Comparison of ENCODE assay signal across 29 mouse cellular contexts in genomic region chr19:30115606-30116005, GRCm38 (mm10). TPM values are rescaled to one million over a fixed set of nuclear protein-coding genes. Genes with fewer than 3 reads are reported as not detected.
DNase-seq lines count a peak whose midpoint lies in the region; ATAC-seq and TF ChIP-seq lines count a peak whose summit lies in the region.
"Had no signal": no experiment of that assay in that cellular context is flagged by ENCODE, and none has a peak within 500 bp of the region (broad histone marks: within the 10 kb centered on the region; RNA-seq: fewer than 3 reads in every experiment).

No protein-coding gene starts in this region.

- H3K27ac ChIP-seq in midbrain, embryonic 13.5 days = peak overlapping the region; percentile 87
- H3K27ac ChIP-seq in stomach, embryonic 16.5 days (ENCODE audit: low read length) = peak overlapping the region; percentile 65; the same call in 1 of the 2 replicates
- H3K27ac ChIP-seq: embryonic facial prominence, embryonic 13.5 days; heart, embryonic 13.5 days; hindbrain, postnatal 0 days; intestine, embryonic 15.5 days; kidney, postnatal 0 days; liver, embryonic 12.5 days had no signal

- H3K4me2 ChIP-seq in midbrain, embryonic 13.5 days (replicated peaks) = no peak overlapping the region
- no peak overlapping the region for H3K4me2 ChIP-seq in stomach, embryonic 16.5 days (ENCODE audit: low read depth, low read length)
- H3K4me2 ChIP-seq: forebrain, embryonic 15.5 days; liver, embryonic 12.5 days had no signal

- no peak for ATAC-seq in midbrain, embryonic 13.5 days
- ATAC-seq in stomach, embryonic 16.5 days (ENCODE audit: insufficient read depth, low FRiP score) = no peak
- ATAC-seq in frontal cortex, adult (ENCODE audit: low TSS enrichment) = no peak
- ATAC-seq: activated CD4-positive, CD25-positive, alpha-beta regulatory T cell, adult 4 months; CD4-positive, CD25-positive, alpha-beta regulatory T cell, adult 4 months; forebrain, embryonic 15.5 days; hindbrain, postnatal 0 days; liver, embryonic 12.5 days had no signal

- 69% methylated on average over 5 of the region's 5 CpGs for WGBS in midbrain, embryonic 13.5 days
- WGBS in stomach, embryonic 16.5 days = 50% methylated on average over 5 of the region's 5 CpGs

- TF ChIP-seq CTCF in E14TG2a.4 (conservative IDR thresholded peaks at IDR 0.05; ENCODE audit: low read length) = no peak

- H3K36me3 ChIP-seq in E14TG2a.4 (ENCODE audit: insufficient read depth, low read length) = peaks cover 84% of the 10 kb centered on the region
- no peaks in the 10 kb centered on the region for H3K36me3 ChIP-seq in midbrain, embryonic 13.5 days
- no peaks in the 10 kb centered on the region for H3K36me3 ChIP-seq in stomach, embryonic 16.5 days (ENCODE audit: control insufficient read depth, insufficient read depth, low read length)
- H3K36me3 ChIP-seq: embryonic facial prominence, embryonic 13.5 days; forebrain, embryonic 15.5 days; heart, embryonic 13.5 days; intestine, embryonic 15.5 days; liver, embryonic 12.5 days had no signal

- H3K9ac ChIP-seq in midbrain, embryonic 13.5 days (replicated peaks) = no peak overlapping the region
- no peak overlapping the region for H3K9ac ChIP-seq in stomach, embryonic 16.5 days (ENCODE audit: low read length)
- H3K9ac ChIP-seq: forebrain, embryonic 15.5 days; heart, embryonic 13.5 days; intestine, embryonic 15.5 days; liver, embryonic 12.5 days had no signal

- peaks cover 40% of the 10 kb centered on the region for H3K4me1 ChIP-seq in E14TG2a.4 (replicated peaks; ENCODE audit: low read depth, low read length)
- H3K4me1 ChIP-seq in midbrain, embryonic 13.5 days (replicated peaks) = peaks cover 72% of the 10 kb centered on the region
- peaks cover 7% of the 10 kb centered on the region; the same call in 1 of the 2 replicates for H3K4me1 ChIP-seq in stomach, embryonic 16.5 days (ENCODE audit: control insufficient read depth, insufficient read depth, low read length)

- H3K27me3 ChIP-seq in E14TG2a.4 (ENCODE audit: insufficient read depth, low read length) = no peaks in the 10 kb centered on the region
- no peaks in the 10 kb centered on the region for H3K27me3 ChIP-seq in midbrain, embryonic 13.5 days
- no peaks in the 10 kb centered on the region for H3K27me3 ChIP-seq in stomach, embryonic 16.5 days (ENCODE audit: control insufficient read depth, insufficient read depth, low read length)
- H3K27me3 ChIP-seq: embryonic facial prominence, embryonic 13.5 days; forebrain, embryonic 15.5 days; heart, embryonic 13.5 days; intestine, embryonic 15.5 days; liver, embryonic 12.5 days had no signal

- DNase-seq in ES-CJ7 (ENCODE audit: low read depth, low spot score) = peak; percentile 58
- no peak for DNase-seq in adrenal gland, postnatal 10 days
- DNase-seq in frontal cortex, postnatal 25 days (ENCODE audit: low spot score in 2 of 2) = no peak
- DNase-seq: adrenal gland, adult 2 months; cerebellum, adult 11-12 months; kidney, adult 8-10 months; layer of hippocampus, postnatal 36 days; left cerebral cortex, postnatal 4 days; lung, adult 18-20 months; lung, postnatal 4 days; right cerebral cortex, adult 18-20 months; spleen, adult 18-20 months; thymus, adult 2 months; thymus, postnatal 36 days had no signal

- H3K4me3 ChIP-seq in E14TG2a.4 (replicated peaks; ENCODE audit: low read length) = 0 out of 2 replicates have a peak overlapping the region, but pooled peaks have one; percentile 5
- H3K4me3 ChIP-seq in midbrain, embryonic 13.5 days (replicated peaks) = no peak overlapping the region
- H3K4me3 ChIP-seq in stomach, embryonic 16.5 days (replicated peaks; ENCODE audit: low read length) = no peak overlapping the region
- H3K4me3 ChIP-seq: embryonic facial prominence, embryonic 13.5 days; forebrain, embryonic 10.5 days; forebrain, embryonic 15.5 days; heart, embryonic 13.5 days; intestine, embryonic 15.5 days; liver, embryonic 12.5 days; megakaryocyte, embryonic 14.5 days had no signal

- no peaks in the 10 kb centered on the region for H3K9me3 ChIP-seq in E14TG2a.4 (ENCODE audit: low read length)
- H3K9me3 ChIP-seq in midbrain, embryonic 13.5 days = no peaks in the 10 kb centered on the region
- H3K9me3 ChIP-seq in stomach, embryonic 16.5 days (replicated peaks; ENCODE audit: control insufficient read depth, low read length) = no peaks in the 10 kb centered on the region
- H3K9me3 ChIP-seq: embryonic facial prominence, embryonic 13.5 days; forebrain, embryonic 10.5 days; forebrain, embryonic 15.5 days; heart, embryonic 13.5 days; intestine, embryonic 15.5 days; liver, embryonic 12.5 days had no signal

RNA-seq across cellular contexts. Expression of gene Gldc, which starts 59.6 kb away (rescaled TPM):
- polyA plus RNA-seq in midbrain, embryonic 13.5 days (2015; fragmentation: Nextera tagmentation; extraction: Ambion mirVana) = 10.6 and 11.4 TPM in 2 replicates
- polyA plus RNA-seq in stomach, embryonic 16.5 days (2015; fragmentation: Nextera tagmentation; extraction: Ambion mirVana) = 5.4 and 7.6 TPM in 2 replicates
- total RNA-seq in adrenal gland, postnatal 10 days (2021) = 10 to 100 TPM in 1 of 2 experiments, 1 to 10 TPM in 1; 6.3 to 14.0 TPM
